Mouse (Mus musculus) naive thymus-derived CD4-positive, alpha-beta T cell, adult 2 months (primary cell): ENCODE measurements around the gene Zeb2.

Experiments
- DNase-seq: peaks from one replicate; pipeline ENCODE4 v3.0.0-alpha.2; 2011; ENCODE audit warnings: low read depth

The Zeb2 gene

DNA sequence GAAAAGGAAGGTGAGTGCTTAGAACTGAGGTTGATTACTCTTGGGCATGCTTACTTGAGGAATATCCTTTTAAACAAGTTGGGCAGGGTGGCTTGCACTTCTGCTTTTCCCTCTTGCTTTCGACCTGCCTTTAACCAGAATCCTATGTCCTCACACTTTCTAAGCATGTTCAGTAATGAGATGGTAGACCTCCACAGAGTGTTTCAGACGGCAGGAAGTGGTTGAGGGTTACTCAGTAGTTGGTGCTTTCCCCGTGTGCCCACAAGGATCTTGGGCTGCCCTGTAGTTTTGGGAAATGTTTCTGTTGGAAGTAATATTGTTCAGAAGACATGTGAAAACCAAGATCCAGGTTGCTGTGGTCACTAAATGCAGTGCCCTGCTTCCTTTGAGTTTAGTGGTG is 135.5 kb downstream of the Zeb2 start:
- DNase-seq = peak; percentile 59

DNA sequence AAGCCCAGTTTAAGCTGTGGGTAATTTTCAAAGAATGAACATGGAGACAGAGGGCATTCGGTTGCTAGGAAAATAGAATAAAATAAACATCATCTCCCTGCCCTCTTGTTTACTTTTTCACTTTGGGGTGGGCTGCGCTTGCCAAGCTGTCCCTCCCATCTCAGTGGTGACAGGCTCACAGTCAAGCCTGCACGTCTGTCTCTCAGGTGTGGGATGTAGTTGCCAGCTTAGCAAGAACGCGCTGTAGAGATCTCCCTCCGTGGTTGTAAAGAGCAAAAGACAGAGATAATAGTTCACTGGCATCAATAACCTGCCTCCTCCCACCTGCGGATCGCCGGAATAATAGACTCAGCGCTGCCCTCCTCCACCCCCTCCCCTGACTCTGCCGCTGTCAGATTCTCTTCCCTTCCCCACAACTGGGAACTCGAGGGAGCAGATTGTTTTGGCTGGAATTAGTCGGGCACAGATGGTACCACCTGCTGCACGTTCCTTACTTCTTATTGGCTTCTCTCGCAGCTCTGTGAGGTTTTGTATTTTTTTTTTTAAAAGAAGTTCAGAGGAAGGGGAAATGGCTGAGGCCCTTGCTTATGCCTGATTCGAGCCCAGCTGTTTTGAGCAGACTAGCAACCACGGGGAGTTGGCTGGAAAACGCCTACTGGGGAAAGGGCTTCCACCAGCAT is 138.0 kb downstream of the Zeb2 start:
- DNase-seq = peak; percentile 39

DNA sequence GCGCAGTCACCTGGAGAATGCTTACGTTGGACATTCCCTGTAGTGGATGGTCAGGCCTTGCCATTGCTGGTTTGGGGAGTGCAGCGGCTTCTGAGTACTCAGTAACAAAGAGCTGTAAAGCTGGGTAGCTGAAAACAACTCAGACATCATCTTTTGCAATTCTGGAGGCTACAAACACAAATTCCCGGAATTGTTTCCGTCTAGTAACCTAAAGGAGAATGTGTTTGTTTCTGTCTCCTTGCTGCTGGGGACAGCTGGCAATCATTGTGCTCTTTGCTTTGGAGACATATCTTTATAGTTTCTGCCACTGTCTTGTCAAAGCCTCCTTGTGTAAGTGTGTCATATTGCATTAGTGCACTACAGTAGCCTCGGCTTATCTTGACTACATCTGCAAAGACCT is 139.2 kb downstream of the Zeb2 start:
- DNase-seq = no peak

DNA sequence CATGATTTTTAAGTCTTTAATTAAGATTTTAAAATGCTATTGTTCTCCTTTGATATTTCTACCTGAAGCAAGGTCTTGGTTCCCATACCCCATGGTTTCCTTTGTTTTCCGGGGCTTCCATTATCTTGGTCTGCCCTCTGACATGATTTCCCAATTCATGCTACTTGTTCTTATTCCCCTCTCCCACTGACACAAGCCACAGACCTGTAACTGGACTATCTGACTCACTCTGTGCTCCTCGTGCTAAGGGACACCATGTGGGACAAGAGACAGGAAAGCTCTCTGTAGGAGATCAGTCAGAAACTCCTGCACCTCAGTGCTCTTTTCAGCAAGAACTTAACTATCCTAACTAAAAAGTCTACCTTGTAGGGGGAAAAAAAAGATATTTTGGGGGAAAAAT is 139.6 kb downstream of the Zeb2 start:
- no peak for DNase-seq

DNA sequence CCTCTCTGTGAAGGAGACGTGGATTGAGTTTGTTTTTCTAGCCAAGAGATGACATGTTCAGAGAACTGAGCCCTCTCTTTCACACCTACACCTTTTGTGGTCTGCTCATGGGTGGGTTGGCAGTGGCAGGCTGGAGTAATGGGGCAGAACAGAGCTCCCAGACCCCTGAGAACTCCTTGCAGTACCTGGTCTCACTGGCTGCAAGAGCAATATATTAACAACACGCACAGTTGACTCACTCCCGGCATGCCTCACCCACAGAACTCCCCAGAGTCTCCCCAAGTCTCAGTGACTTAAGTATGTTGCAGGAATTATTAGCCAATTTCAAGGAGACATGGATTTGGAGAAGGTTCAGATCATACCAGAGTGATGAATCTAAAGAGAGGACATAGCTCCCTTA is 140.1 kb downstream of the Zeb2 start:
- DNase-seq = no peak

DNA sequence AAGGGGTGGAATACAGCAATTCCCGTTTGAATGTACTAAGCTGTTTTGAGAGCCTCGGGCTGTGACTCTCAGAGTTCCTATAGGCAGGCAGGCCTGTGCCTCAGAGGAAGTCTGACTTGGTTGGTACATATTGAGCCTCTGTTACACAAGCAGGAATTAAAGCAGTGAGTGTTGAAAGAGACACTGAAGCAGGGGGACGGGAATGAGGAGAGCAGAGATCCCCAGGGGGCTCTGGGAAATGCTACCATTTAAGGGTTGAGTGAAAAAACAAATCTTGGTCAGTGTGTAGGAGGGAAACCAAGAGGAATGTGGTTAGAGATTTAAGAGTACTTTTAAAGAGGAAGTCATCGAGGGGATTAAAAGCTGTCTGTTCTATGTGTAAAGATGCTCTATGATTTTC is 140.7 kb downstream of the Zeb2 start:
- DNase-seq = no peak

DNA sequence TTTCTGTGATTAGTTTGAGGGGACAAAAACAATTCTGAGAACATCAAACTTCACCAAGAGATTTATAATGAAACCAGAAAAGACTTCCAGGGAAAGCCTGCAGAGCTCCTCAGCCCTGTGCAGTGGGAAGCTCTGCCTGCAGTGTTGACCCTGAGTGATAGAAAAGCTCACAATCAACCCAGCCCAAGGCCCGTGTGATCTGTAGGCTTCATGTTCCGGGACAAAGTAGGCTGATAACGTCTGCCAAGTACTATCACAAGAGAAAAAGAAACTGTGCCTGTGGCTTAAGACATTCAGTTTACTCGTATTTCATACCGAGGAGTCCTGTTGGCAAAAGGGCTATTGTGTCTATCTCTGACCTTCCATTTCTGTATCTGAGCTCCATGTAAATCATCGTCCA is 143.4 kb downstream of the Zeb2 start:
- DNase-seq = no peak

DNA sequence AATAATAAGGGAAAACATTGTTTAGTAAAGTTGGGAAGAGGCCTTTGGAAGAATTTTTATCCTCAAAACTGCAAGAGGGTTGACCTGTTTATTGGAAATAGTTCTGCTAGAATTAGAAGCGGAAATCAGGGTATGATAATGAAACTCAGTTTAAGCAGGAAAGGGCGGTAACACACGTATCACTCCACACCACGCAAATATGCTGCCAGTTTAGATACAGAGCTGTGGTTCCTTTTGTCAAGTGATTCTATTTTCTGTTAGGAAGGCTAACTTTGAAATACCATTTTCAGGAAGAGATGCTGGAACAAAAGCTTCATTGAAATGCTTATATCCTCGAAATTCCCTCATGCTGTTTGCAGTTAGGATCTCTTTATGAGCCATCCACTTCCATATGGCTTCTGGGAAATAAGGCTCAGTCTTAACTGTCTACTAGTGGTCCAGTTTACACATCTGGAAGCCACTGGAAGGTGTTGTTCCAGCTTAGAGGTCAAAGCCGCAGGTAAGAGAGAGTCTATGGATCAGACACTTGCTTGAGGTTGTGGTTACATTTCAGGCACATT is 147.0 kb downstream of the Zeb2 start:
- no peak for DNase-seq

DNA sequence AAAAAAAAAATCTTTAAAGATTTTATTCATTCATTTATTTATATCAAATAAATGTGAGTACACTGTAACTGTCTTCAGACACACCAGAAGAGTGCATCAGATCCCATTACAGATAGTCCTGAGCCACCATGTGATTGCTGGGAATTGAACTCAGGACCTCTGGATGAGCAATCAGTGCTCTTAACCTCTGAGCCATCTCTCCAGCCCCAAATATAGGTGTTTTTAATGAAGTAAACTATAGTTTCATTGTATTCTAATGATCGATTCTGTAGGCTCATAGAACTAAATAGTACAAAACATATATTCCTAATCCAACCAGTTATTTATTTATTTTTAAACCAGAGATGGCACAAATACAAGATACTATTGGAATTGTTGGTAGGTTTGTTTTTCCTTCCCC is 147.6 kb downstream of the Zeb2 start:
- no peak for DNase-seq

DNA sequence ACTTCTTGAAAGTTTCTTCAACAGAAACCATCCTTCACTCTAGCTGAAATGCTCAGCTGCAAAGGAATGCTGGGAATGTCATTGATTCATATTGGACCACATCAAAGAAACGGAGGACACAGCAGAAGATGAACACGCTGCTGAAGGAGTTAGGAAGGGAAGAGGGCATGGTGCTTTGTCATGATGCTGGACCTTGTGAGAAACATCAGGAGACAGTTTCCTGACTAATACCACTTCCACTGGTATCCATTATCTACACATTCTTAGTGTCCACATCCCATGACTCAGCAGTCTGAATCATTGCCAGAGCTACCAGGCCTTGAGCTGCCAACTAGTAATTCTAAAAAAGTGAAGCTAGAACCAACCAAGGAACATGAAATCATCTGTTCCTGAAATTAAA is 148.0 kb downstream of the Zeb2 start:
- DNase-seq = no peak

DNA sequence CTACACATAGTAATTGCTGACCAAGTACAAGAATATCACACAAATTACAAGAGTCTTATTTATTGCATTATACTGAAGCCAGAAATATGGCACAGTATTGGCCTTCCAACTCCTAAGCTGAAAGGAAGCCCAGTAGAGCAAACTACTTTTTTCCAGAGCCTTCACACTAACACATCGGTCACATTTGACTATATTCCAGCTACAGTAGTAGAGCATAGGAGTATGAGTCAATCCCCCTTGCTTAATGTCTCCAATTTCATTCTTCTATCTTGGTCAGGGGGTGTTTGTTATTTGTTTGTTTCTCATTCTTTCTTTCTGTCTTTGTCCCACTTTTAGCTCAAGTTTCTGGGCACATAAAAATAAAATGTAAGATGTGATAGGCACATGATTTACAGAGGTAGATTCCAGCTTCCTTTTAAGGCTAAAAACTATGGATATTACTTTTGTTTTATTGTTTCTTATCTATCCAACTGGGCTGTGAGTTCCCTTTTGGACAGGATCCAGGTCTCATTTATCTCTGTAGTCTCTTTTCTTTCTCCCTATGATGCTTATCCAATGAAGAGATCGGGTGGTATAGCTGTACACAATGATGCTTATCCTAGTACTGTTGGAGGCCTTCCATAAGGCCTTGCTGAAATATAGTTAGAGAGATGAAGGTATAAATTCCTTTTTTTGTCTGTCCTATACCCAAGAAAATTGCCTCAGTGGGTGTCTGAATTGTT is 151.2 kb downstream of the Zeb2 start:
- no peak for DNase-seq

DNA sequence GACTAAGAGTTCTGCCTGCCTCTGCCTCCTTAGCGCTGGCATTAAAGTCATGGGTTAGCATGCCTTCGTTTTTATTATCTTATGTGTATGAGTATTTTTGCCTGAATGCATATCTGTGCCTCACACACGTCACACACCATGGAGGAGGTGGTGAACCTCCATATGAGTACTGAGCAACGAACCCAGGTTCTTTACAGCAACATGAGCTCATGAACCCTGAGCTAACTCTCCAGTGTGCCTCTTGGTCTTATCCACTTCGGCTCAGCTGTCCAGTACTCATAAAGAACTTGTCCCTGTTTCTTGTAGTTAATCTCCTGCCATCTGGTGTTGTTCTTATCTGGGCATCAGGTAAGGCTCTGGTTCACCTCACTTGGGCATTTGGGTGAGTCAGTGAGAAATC is 154.6 kb downstream of the Zeb2 start:
- DNase-seq = no peak

DNA sequence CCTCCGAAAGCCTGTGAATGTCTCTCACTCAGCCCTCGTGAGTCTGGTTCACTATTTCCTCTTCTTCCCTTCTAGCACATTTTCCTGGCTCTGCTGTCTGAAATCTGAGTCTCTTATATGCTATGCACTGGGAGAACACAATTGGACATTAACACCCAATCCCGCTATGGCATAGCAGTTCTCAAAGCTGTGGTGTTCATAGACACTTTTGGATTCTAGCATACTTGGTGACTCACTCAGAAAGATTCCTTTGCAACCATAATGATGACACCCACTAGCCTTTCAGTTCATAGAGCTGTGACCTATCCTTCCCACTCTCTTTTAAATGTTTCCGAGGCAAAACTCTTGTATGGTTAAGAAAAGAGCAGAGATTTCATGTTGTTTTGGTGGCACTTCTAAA is 156.0 kb downstream of the Zeb2 start:
- DNase-seq = no peak

DNA sequence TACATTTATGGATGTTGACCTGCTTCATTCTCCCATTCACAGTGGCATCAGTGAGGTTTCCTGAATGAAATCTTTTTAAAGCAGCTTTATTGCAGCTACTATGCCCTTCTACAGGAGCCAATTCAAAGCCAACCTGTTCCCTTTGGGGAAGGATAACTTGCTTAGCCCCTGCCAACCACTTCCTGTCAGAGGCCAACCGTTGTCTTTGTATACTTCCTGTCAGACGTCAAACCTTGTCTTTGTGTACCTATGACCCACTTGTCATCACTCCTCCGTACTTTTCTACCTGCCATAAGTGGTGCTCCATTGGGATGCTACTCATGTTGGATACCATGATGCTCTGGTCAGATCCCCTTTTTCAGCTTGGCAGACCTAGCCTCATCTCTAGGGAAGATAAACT is 156.6 kb downstream of the Zeb2 start:
- DNase-seq = peak; percentile 67

DNA sequence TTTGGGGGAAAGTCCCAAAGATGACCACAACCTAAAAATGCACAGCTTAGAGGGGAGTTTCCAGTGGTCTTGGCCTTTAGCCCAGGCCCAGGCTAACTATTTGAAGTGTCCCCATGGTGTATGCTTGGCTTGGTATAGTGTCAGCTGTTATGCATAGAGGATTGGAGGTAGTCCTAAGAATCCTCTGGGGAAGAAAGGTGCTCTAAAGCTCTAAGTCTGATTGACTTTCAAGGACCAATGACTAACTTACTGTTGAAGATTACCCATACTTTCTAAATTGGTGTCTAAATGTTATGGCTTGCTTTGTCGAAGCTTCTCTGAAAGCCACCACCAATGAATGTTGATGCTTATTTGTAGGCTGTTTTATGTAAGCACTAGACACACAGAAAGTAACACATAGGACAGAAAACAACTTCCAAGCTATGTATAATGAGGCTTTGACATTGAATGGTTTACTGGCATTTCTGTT is 159.8 kb downstream of the Zeb2 start:
- no peak for DNase-seq

DNA sequence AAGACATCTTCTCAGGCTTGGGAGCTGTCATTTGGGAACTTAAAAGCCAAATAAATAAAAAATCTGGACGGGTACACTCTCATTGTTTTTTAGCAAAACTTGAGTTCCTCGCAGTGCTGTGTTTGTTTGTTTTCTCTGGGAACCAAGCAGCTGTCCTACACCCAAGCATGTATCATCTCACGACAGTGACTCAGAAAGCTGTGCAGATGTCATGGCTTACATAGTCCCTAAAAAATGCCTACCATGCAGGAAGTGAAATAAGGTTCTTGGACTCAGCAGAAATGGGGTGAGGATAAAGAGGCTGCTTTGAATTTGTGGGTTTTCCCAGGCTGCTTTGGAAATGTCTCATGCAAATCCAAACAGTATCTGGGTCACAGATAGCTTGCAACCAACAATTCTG is 161.0 kb downstream of the Zeb2 start:
- no peak for DNase-seq

DNA sequence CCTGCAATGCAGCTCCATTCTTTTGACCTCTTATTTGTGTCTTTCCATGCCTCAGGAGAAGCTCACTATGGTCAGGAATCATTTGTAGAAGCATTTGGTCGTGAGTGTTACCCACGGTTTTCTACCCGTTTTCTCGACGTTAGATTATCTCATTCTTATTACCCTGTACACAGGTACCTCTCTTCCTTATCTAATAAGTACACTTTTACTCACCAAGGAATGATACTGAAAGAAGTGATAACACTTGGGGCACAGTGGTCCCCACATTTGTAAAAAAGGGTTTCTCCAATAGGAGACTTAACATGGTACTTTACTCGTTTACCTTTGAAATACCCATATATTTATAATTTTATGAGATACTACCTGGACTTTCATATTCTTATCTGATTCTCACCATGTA is 161.7 kb downstream of the Zeb2 start:
- DNase-seq = no peak

DNA sequence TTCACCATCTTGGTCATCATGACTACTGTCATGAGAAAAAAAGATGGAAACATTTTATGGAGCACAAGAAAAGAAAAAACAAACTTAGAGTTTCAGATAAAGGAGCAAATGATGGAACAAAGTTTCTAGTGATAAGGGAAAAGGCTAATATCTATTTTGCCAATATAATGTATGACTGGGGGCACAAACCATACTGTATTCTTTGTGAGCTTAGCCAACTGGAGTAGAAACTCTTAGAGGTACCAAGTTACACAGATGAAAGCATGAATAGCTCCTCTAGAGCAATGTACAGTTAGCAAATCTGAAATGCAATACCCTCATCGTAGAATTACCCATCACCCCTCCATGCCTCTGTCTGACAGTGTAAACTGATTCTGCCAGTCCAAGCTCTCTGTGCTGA is 163.0 kb downstream of the Zeb2 start:
- DNase-seq = no peak

DNA sequence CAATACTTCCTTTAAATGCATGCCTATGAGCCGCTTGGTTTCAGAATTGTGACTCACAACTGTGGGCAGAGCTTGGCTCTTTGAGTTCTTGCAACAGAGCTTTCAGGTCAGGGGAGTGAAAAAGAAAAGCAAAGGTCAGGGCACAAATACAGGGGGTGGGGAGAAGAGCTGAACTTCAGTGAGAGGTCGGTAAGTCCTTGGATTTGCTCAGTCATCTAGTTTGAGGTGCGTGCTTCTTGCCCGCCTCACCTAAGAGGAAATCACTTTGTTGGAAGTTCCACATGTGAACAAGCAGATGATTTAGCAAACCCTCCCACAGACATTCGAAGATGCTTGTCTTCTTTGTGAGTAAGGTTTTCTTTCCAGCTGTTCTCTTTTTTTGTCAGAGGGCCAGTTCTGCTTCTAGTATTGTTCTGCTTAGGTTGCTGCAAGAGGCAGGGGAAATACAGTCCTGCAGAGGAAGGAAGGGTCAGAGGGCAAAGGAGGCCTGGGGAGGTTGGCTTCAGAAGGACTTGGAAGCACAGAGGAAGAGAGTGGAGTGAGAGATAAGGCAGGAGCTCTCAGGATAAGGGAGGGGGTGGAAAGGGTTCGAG is 164.3 kb downstream of the Zeb2 start:
- DNase-seq = peak; percentile 10

DNA sequence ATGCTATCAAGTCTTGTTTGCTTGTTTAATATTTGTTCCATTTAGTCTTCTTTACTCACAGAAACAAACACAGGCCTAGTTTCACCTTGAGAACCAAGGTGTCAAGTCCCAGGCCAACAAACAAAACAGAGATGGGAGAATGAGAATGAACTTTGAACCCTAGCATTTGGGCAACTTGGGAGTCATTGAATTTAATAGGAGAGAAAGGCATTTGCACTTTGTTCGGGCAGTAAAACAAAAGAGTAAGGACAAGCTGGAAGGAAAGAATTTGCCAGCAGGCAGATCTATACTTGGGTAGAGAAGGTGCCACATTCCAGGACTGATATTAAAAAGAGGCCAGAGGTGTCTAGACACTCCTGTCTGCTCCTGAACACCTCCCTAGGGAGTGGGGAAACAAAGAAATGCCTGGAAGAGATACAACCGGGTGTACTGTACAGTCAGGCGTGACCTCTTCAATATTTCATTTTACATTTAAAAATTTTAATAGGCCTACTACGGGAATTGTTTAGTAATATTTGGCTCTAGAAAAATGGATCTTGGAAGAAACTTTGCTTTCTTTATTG is 165.5 kb downstream of the Zeb2 start:
- DNase-seq = no peak

DNA sequence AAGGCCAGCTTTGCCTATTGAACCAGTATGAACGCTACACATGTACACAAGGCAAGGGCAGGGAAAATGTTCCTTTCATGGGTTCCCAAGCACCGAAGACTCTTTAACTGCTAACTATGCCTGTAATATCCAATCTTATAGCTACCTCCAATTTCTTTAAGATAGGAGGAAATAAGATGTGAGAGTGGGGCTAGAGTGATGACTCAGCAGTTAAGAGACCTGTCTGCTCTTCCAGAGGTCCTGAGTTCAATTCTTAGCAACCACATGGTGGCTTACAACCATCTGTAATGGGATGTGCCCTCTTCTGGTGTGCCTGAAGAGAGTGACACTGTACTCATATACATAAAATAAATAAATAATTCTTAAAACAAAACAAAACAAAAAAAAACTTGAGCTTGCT is 172.5 kb downstream of the Zeb2 start:
- DNase-seq = no peak
